Mouse (Mus musculus) brain, embryonic 14.5 days (tissue): ENCODE results near the gene Fam189a2.

Experiments used
- CTCF ChIP-seq: fragments of 200-500 bp; IDR thresholded peaks from 2 replicates; pipeline ENCODE4 v1.5.1; 2012; ENCODE audit warnings: inconsistent platforms, mild to moderate bottlenecking, moderate library complexity, borderline replicate concordance; ENCODE audit not compliant: insufficient read depth, insufficient read length; ENCODE audit errors: extremely low read depth
- POLR2A ChIP-seq: fragments of 200-500 bp; IDR thresholded peaks from 2 replicates; pipeline ENCODE4 v1.6.1; 2012; ENCODE audit warnings: mild to moderate bottlenecking, inconsistent platforms, borderline replicate concordance; ENCODE audit not compliant: poor library complexity, insufficient read depth, insufficient read length, severe bottlenecking; ENCODE audit errors: extremely low read depth

DNA sequence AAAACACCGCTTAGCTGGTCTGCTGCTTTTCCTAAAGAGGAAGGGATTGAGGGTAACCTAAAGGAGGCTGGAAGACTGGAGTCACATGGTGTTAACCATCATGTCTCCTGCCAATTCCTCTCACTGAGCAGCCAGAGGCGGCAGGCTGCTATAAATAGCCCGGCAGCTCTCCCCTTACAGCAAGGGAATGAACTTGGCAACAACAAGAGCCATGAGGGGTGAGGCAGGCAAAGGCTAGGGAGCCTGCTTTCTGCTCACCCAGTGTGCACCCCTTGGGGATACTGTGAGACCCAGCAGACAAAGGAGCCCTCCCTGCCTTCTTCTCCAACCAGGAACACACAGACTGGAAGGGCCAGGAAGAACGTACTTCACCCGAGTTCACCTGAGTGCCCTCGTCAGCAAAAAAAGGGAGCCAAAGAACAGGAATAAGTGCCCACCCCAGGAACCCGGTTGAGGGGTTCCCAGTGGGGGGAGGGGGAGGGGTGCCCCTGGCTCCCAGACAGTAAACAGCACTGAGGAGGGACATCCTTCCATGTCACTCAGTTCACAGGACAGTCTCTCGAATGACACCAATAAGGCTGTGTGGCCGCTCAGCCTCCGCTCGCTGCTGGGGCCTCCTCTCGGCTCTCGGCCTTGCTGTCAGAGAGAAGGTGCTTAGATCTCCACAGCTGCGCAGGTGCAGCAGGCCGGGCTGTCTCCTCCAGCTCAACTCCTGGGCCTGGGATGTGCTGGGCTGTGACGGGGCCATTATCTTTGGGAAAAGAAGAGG lies 57.8 kb downstream of the Fam189a2 start:
- no peak for TF ChIP-seq CTCF
- no peak for TF ChIP-seq POLR2A
